In genomic region chr14:14991642-14992041, GRCm38 (mm10) we compare ENCODE assay signal across 17 mouse cellular contexts.
"Had no signal": no experiment of that assay in that cellular context is flagged by ENCODE, and none has a peak within 500 bp of the region (broad histone marks: within the 10 kb centered on the region; RNA-seq: fewer than 3 reads in every experiment).

No protein-coding gene starts in this region.

- H3K4me1 ChIP-seq: limb, embryonic 12.5 days; neural tube, embryonic 12.5 days had no signal

- H3K4me3 ChIP-seq: limb, embryonic 12.5 days; midbrain, embryonic 10.5 days; myocyte; neural tube, embryonic 12.5 days had no signal

- H3K9ac ChIP-seq: limb, embryonic 12.5 days; liver, embryonic 14.5 days; neural tube, embryonic 12.5 days had no signal

- DNase-seq: kidney, adult 8-10 months; kidney, postnatal 36 days; liver; lung, adult 2 months; lung, postnatal 36 days; midbrain, embryonic 14.5 days; right cerebral cortex, postnatal 4 days; spleen, adult 18-20 months; thymus, adult 2 months; thymus, postnatal 4 days had no signal

- H3K36me3 ChIP-seq: limb, embryonic 12.5 days; midbrain, embryonic 10.5 days; neural tube, embryonic 12.5 days had no signal

- H3K27me3 ChIP-seq: limb, embryonic 12.5 days; neural tube, embryonic 12.5 days had no signal

- ATAC-seq: intestine, postnatal 0 days; lung, postnatal 0 days had no signal

- H3K27ac ChIP-seq: limb, embryonic 12.5 days; liver, embryonic 14.5 days; midbrain, embryonic 10.5 days; neural tube, embryonic 12.5 days had no signal

- H3K9me3 ChIP-seq: limb, embryonic 12.5 days; midbrain, embryonic 10.5 days; neural tube, embryonic 12.5 days had no signal

- H3K4me2 ChIP-seq: limb, embryonic 12.5 days; neural tube, embryonic 12.5 days had no signal
